Mouse (Mus musculus): ENCODE measurements at regions not wholly inside any gene's neighbourhood (a gene's known extent, or its start where the extent isn't known, plus 50 kb on each side); places are given as distances from the start of the nearest gene placed in this dataset.

GRCm38 (mm10) chr4:72391887-72392435, 191.2 kb upstream of the Tle1 start:
- no peaks in the 10 kb centered on the region; the same call in 1 of the 2 replicates for H3K27me3 ChIP-seq (ENCODE audit: control insufficient read depth, insufficient read depth, low read length)

GRCm38 (mm10) chr4:72389811-72390625, 189.3 kb upstream of the Tle1 start:
- 91% methylated on average over 5 of the region's 5 CpGs for WGBS
- no peaks in the 10 kb centered on the region for H3K4me1 ChIP-seq (ENCODE audit: control insufficient read depth, insufficient read depth, low read length)
- H3K27me3 ChIP-seq (ENCODE audit: control insufficient read depth, insufficient read depth, low read length), result no peaks in the 10 kb centered on the region; the same call in 1 of the 2 replicates
- H3K4me3 ChIP-seq (replicated peaks; ENCODE audit: insufficient read depth, low read depth, low read length), result no peak overlapping the region
- DNase-seq, result no peak
- H3K27ac ChIP-seq (ENCODE audit: insufficient read depth, low read length), result no peak overlapping the region
- no peak for TF ChIP-seq CTCF (IDR thresholded peaks at IDR 0.05; ENCODE audit: borderline replicate concordance, insufficient read depth, low read depth, low read length)
- no peak for TF ChIP-seq POLR2A (IDR thresholded peaks at IDR 0.05; ENCODE audit: borderline replicate concordance, insufficient read depth, low read length)

More at GRCm38 (mm10) chr4:72391887-72392435, 191.2 kb upstream of the Tle1 start:
- TF ChIP-seq CTCF (IDR thresholded peaks at IDR 0.05; ENCODE audit: borderline replicate concordance, insufficient read depth, low read depth, low read length), result no peak
- no peak for TF ChIP-seq POLR2A (IDR thresholded peaks at IDR 0.05; ENCODE audit: borderline replicate concordance, insufficient read depth, low read length)
- no peak overlapping the region for H3K27ac ChIP-seq (ENCODE audit: insufficient read depth, low read length)
- no peaks in the 10 kb centered on the region for H3K4me1 ChIP-seq (ENCODE audit: control insufficient read depth, insufficient read depth, low read length)
- DNase-seq, result no peak
- WGBS, result 59% methylated on average over 3 of the region's 3 CpGs
- no peak overlapping the region for H3K4me3 ChIP-seq (replicated peaks; ENCODE audit: insufficient read depth, low read depth, low read length)

GRCm38 (mm10) chr4:72384901-72385264, 184.2 kb upstream of the Tle1 start:
- no peaks in the 10 kb centered on the region for H3K4me1 ChIP-seq (ENCODE audit: control insufficient read depth, insufficient read depth, low read length)
- peak; percentile 58 to 79 for DNase-seq
- no peak overlapping the region for H3K27ac ChIP-seq (ENCODE audit: insufficient read depth, low read length)
- no peak overlapping the region for H3K4me3 ChIP-seq (replicated peaks; ENCODE audit: insufficient read depth, low read depth, low read length)
- TF ChIP-seq CTCF (IDR thresholded peaks at IDR 0.05; ENCODE audit: borderline replicate concordance, insufficient read depth, low read depth, low read length) (no peak), POLR2A (IDR thresholded peaks at IDR 0.05; ENCODE audit: borderline replicate concordance, insufficient read depth, low read length) (no peak)
- no peaks in the 10 kb centered on the region; the same call in 1 of the 2 replicates for H3K27me3 ChIP-seq (ENCODE audit: control insufficient read depth, insufficient read depth, low read length)
- 4% methylated on average over 12 of the region's 12 CpGs for WGBS

GRCm38 (mm10) chr4:72384259-72384900, 183.7 kb upstream of the Tle1 start:
- Histone ChIP-seq H3K27me3 (ENCODE audit: control insufficient read depth, insufficient read depth, low read length) (no peaks in the 10 kb centered on the region), H3K27ac (ENCODE audit: insufficient read depth, low read length) (no peak overlapping the region), H3K4me3 (replicated peaks; ENCODE audit: insufficient read depth, low read depth, low read length) (no peak overlapping the region), H3K4me1 (ENCODE audit: control insufficient read depth, insufficient read depth, low read length) (no peaks in the 10 kb centered on the region)
- TF ChIP-seq POLR2A (IDR thresholded peaks at IDR 0.05; ENCODE audit: borderline replicate concordance, insufficient read depth, low read length), result no peak
- no peak for TF ChIP-seq CTCF (IDR thresholded peaks at IDR 0.05; ENCODE audit: borderline replicate concordance, insufficient read depth, low read depth, low read length)
- no peak for DNase-seq
- 90% methylated on average over 5 of the region's 5 CpGs for WGBS

- Histone ChIP-seq H3K4me1 (ENCODE audit: control insufficient read depth, insufficient read depth, low read length) (no peaks in the 10 kb centered on the region), H3K4me3 (replicated peaks; ENCODE audit: insufficient read depth, low read depth, low read length) (no peak overlapping the region), H3K27ac (ENCODE audit: insufficient read depth, low read length) (no peak overlapping the region), H3K27me3 (ENCODE audit: control insufficient read depth, insufficient read depth, low read length) (no peaks in the 10 kb centered on the region)
- TF ChIP-seq POLR2A (IDR thresholded peaks at IDR 0.05; ENCODE audit: borderline replicate concordance, insufficient read depth, low read length), result no peak
- TF ChIP-seq CTCF (IDR thresholded peaks at IDR 0.05; ENCODE audit: borderline replicate concordance, insufficient read depth, low read depth, low read length), result no peak
- no peak for DNase-seq
- 91% methylated on average over 2 of the region's 2 CpGs for WGBS
Observed at GRCm38 (mm10) chr4:72383729-72384128, 183.0 kb upstream of the Tle1 start.

- no peak for TF ChIP-seq CTCF (IDR thresholded peaks at IDR 0.05; ENCODE audit: borderline replicate concordance, insufficient read depth, low read depth, low read length)
- no peak for TF ChIP-seq POLR2A (IDR thresholded peaks at IDR 0.05; ENCODE audit: borderline replicate concordance, insufficient read depth, low read length)
- no peak for DNase-seq
- Histone ChIP-seq H3K27me3 (ENCODE audit: control insufficient read depth, insufficient read depth, low read length) (no peaks in the 10 kb centered on the region), H3K27ac (ENCODE audit: insufficient read depth, low read length) (no peak overlapping the region), H3K4me3 (replicated peaks; ENCODE audit: insufficient read depth, low read depth, low read length) (no peak overlapping the region), H3K4me1 (ENCODE audit: control insufficient read depth, insufficient read depth, low read length) (no peaks in the 10 kb centered on the region)
- WGBS, result 88% methylated on average over 11 of the region's 11 CpGs
Observed at GRCm38 (mm10) chr4:72382517-72383147, 181.9 kb upstream of the Tle1 start.

GRCm38 (mm10) chr4:72381742-72382141, 181.0 kb upstream of the Tle1 start:
- H3K4me1 ChIP-seq (ENCODE audit: control insufficient read depth, insufficient read depth, low read length), result no peaks in the 10 kb centered on the region
- WGBS, result 93% methylated on average over 6 of the region's 6 CpGs
- no peaks in the 10 kb centered on the region for H3K27me3 ChIP-seq (ENCODE audit: control insufficient read depth, insufficient read depth, low read length)
- H3K4me3 ChIP-seq (replicated peaks; ENCODE audit: insufficient read depth, low read depth, low read length), result no peak overlapping the region
- TF ChIP-seq POLR2A (IDR thresholded peaks at IDR 0.05; ENCODE audit: borderline replicate concordance, insufficient read depth, low read length) (no peak), CTCF (IDR thresholded peaks at IDR 0.05; ENCODE audit: borderline replicate concordance, insufficient read depth, low read depth, low read length) (no peak)
- no peak for DNase-seq
- H3K27ac ChIP-seq (ENCODE audit: insufficient read depth, low read length), result no peak overlapping the region
